Mouse (Mus musculus) ovary, postnatal 36 days (tissue): ENCODE measurements at regions not wholly inside any gene's neighbourhood (a gene's known extent, or its start where the extent isn't known, plus 50 kb on each side); places are given as distances from the start of the nearest gene placed in this dataset.
"Not testable (repeated sequence)": the region's sequence is repeated elsewhere in the genome, so short reads cannot be mapped to it uniquely, and the experiment has no call there.

Source experiments
- DNase-seq: peaks from one replicate; pipeline ENCODE4 v3.0.0; 2022; ENCODE audit warnings: low spot score, mixed read lengths

DNA sequence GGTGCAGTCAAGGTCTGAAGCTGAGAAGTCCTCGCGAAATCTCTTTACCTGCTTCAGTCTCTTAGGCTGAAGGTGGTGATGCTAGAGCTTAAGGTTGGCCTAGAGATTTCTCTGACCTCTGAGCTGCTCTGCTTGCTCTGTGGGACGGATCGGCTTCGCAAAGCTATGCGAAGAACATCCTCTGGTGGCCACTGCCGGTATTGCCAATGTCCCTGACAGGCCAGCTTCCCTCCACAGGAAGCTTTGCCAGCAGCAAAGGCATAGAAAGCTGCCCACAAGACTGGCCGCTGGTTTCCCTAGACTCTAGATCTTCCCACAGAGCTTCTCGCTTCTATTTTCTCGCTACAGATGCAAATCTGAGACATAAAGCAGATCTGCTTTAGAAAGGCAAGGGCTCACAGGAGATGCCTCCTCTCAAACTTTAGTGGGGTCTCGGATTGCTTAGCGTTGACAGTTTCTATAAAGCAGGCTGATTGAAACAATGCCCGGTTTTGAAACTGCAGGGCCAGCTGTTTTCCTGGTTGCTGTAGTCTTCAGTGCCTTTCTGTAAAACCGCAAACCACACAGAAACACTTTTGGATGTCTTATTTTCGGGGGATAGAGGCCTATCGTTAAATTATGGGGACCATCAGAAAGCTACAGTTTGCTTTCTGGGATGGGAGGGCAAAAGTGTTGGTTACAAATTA, 153.7 kb downstream of the Car8 start:
- DNase-seq, result peak; percentile 63

DNA sequence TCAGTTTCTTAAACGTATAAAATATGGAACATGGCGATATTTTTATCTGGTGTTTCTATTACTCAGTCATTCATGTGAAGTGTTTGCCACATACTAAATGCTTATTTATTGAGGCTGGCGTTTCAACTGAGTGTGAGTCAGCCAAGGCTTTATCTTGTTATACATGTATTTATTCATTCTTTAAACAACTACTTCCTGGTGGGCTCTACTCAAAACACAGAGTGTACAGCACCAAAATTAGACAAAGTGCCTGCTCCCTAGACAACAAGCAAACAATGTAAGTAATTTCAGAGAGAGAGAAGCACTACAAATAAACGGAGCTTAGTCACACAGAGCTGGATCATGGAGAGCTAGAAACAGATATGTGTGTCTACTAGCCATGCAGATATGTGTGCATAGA, 159.5 kb downstream of the Car8 start:
- DNase-seq, result no peak

DNA sequence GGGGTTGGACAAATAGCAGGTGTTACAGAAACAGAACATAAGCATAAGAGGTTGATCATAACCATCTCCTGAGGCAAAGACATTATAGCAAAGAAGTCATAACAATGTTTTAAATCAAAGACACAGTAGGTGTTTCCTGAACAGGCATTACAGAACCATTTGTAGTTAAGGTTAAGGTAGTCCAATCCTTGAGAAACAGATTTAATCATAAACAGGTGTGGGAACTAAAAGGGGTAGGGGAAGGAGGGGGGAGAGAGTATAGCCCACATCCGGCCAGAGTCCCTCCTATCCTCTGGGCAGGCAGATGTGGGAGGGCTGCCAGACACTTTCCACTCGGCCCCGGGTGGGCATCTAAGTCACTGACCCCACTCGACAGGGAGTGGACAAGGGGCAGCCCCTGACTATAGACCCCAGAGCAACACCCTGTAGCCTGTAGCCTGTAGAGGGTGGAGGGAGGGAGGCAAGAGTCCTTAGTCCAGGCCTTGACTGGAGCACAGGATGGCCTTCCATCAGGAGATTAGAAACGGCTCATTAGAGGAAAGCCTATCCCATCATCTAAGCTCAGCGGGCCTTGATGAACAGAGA, 165.8 kb downstream of the Car8 start:
- DNase-seq, result no peak

DNA sequence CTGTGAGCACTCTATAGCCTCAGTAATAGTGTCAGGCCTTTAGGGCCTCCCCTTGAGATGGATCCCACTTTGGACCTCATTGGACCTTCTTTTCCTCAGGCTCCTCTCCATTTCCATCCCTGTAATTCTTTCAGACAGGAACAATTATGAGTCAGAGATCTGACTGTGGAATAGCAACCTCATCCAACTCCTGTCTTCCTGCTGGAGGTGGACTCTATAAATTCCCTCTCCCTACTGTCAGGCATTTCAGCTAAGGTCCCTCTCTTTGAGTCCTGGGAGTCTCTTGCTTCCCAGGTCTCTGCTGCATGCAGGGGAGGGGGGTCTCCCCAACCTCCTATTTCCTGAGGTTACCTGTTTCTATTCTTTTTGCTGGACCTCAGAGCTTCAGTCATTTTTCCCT, 168.1 kb downstream of the Car8 start:
- DNase-seq, result not testable (repeated sequence)

DNA sequence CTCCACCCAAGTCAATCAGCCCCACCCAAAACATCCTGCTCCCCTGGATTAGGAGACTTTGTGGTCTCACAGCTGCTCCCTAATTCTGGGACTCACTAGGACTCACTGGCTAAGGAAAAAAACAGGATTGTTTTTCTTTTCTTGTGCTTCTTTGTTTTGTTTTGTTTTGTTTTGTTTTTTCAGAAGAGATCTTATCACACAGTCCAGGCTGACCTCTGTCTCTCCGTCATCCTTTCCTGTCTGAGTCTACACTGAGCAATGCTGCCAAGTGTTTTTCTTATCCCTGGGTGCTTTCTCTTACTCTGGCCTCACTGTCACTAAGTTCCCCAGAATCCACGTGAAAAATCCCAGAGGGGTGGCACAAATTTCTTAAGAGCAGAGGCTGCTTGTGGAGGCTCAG, 170.8 kb downstream of the Car8 start:
- no peak for DNase-seq

DNA sequence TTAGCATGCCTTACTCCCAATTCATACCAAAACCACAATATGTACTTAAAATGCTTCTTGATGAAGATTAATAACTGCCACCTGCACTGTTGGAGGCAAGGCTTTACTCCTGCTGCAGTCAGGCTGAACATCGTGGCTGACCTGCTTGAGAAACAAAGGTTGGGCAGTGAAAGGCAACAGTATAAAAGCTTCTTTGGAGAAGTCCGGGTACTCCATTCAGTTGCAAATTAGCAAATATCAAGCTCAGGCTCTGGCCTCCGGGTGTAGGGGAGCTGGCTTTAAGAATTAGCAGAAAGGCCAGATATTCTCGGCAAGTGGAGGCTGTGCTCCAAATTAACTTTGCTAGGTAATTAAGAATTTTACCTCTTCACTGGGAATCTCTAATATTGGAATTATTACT, 197.1 kb downstream of the Car8 start:
- DNase-seq, result no peak

DNA sequence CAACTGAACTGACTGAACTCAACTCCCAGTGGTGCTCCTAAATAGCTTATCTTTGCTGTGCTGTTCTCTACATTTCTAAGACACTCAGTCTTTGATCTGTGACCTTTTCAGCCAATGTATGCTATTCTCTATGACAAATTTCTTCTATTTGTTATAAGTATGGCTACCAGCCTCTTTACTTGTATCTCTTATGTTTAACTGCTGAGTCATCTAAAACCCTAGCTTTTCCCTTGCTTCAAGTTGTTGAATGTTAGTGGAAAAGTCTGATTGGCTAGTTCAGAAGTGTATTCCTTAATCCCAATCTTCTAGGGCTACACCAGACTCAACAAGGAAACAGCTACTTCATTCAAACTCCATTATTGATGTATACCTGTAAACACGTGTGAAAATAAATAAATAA, 201.0 kb downstream of the Car8 start:
- no peak for DNase-seq

DNA sequence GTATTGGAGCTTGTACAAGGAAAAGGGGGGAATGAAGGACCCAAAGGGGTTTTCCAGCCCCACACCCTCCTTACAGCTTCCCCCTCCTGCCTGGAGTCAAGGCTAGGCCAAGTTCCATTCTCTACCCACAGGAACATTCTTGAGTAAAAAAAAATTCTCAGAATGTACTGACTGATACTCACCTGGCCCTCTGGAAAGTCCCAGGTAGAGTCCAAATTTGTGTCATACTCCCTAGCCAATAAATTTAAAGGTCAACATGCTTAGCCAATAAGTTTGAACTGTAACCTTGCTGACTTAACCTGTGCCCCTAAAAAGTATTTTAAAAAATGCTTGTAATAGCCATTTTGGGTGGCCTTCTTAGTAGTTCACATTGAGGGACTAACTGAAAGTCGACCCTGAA, 205.4 kb downstream of the Car8 start:
- DNase-seq, result not testable (repeated sequence)

DNA sequence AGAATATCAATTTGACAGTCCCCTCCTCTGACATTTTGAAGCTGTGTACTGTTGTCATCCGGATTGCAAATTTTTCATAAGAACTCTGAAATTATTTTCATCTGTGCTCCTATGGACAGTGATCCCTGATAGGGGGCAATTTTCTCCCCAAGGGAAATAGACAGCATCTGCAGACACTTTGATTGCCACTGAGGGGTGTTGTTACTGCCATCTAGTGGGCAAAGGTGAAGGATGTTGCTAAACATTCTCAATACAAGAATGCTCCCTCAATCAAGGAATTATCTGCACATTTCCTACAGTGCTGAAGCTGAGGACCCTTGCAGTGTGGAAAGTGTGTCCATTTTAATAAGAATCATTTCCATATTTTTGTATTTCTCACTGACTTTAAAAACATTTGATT, 233.7 kb downstream of the Car8 start:
- DNase-seq, result no peak

DNA sequence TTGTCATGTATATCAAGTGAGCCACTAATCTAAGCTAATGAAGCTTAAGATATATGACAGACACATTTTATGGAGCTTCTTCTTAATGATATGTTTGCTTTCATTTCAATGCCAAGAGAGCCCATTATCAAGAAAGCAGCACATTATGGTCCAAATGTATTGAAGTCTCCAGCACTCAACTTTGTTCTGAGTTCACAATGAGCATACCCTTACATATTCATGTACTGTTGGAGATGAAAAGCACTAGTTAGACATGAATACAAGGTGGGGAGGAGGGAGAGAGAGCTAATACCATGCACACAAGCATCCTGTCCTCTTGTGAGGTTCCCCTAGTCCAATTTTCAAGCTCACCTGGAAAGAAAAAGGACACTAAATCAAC, 241.3 kb downstream of the Car8 start:
- no peak for DNase-seq

DNA sequence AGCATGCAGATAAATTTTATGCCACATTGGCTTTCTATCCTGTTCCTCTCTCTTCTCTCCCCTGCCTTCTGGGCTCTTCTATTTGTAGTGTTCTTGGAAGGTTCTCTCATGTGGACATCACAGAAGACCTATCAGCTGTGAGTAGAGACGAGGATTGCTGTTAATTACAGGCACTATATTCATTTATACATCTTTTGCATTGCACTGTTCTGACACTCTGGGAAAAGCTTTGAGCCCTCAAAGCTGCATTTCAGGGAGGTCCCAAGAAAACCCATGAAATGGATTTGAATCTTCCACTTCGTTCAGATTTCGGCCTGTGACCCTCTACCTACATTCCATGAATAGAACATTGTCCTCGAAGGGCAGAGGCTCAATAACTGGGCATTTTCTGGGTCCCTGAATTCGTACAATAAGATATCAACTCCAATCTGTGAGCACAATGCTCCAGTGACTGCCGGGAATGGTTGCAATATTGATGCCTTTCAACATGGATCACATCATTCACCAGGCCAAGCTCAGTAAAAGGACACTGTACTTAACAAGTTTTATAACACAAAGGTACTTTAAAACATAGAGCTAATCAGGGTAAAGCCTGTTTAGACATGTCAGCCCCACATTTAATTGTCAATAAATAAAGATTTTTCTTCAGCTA, 241.8 kb downstream of the Car8 start:
- DNase-seq, result no peak

DNA sequence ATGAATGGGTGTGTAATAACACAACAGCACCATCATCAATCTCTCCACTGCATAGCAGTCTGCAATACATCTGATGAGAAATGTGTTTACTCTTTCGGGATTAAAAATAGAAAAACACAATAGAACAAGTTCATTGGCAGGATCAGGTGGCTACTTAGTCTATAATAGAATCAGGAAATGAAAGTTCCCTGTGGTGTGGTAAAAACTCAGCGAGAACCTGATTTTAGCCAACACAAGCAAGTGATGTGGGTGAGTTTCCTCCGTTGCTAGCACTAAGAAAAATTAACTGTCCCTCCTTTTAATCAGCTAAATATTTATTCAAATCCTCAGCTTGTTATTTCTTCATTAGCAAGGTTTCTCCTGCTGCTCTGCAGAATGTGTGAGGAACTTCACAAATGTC, 245.9 kb downstream of the Car8 start:
- no peak for DNase-seq

DNA sequence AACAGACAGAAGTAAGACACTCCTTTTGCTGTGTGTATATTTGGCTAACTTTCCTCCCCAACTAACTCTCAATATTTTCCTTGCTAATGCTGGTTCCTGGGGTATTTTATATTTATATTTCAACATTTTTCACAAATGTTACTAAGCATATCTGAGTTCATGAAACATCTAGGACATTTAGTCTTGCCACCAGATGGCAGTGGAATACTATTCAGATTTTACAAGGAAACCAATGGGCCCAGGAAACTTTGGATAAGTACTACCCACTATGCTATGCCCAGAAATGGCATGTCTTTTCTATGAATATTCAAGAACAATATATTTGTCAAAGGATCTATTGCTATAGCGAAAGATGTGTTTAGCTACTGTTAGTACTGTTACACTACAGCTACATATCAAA, 251.1 kb downstream of the Car8 start:
- no peak for DNase-seq

DNA sequence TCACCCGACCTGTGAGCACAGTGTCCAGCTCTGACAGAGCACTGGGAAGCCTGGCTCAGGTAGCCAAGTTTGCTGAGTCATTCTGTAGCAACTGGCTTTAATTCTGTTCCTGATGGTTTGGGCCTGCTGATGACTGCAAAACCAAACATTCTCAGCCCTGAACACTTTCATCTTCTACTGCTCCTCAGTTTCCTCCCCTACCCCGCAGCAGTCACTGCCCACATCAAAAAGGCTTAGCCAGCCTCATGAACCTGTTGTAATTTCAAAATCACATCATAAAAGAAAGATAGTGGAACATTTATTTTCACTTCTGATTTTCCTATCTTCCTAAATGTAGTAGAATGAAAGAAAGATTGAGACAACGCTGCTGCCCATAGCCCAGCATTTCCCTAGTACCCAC, 251.5 kb downstream of the Car8 start:
- no peak for DNase-seq

DNA sequence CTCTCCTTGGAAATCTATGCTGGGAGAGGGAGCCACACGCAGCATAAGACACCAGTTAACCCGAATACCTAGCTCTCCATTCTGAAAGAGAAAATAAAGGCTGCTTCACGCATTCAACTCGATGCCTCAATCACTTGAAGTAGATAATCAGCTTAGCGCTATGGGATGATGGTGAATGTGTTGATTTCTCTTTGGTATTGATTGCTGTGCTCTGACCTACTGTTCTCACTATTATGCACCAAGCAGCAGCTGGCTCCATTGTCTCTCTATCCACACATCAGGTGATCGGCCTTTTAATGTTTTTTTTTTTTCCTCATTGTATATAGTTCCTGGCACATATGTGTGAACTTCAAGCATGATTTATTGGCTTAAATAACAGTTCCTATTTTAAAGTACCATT, 254.0 kb downstream of the Car8 start:
- DNase-seq, result no peak

DNA sequence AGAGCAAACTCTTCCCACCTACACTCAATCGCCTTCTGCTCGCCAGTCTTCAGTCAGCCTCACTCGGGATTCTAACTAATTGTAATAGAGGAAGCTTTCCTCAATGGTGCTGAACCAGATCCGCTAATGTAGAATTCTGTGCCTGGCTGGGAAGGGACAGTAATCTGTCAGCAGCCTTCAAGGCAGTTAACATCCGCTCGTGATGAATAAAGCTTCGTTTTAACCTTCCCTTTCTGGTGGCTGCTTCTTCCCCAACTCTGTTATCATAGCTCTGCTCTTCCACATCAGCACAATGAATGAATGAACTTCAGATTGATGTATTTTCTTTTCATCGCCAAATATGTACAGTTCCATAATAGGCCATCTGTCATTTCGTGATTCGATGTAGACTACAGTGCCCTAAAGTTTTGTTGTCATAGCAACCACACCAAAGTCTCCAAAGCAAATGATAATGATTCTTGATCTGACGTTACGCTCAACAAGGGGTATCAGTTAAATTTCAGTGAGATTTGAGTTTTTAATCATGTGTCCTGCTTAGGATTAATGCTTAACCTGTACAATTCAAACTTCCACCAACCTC, 259.0 kb downstream of the Car8 start:
- no peak for DNase-seq

DNA sequence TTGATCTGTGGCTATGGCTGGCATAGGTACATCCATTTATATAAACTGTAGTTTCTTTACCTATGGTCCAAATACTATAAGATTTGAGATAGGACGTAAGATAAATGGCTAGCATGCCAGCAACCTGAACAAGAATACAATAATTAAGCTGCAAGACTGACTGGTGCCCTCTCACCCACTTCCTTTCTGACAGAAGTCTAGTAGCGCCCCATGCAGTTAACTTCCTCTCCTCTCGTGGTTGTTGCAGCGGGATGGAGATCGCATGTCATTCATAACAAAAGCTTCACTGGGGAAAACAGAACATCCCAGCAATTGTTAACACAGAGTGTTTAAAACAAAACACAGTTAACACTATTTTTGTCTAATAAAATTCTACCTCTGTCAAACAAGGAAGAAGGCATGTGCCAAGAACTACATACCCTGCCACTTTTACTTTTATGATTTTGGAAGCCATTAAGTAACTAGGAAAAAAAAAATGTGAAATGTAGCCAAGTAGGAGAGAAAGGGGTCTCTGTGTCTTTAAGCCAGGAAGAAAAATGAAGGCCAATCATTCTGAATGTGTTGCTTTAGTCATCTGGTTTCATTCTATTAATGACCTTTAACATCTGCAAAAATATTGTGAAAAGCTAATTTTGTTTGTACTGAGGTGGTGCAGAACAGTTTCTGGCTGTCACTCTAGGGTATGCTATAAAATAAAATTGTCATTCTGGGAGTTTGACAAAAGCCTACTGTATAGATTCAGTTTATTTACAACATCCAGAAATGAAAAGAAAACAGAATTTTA, 261.0 kb downstream of the Car8 start:
- no peak for DNase-seq

DNA sequence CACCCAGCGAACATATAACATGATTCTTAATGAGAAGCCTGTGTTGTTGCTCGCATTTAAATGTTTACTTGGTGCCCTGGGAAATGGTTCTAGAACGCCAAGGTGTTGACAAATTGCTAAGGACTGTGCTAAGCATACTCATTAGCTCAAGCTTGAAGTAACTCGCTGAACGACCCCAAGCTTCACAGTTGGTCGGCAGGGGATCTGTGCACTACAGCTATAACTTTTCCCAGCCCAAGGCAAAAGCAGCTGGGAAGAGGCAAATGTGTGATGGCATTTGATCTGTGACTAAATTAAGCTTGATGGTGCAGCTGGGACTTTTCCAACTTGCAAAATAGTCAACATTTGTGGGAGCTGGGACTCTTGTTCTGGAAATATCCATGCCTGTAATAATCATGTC, 268.6 kb downstream of the Car8 start:
- DNase-seq, result no peak

DNA sequence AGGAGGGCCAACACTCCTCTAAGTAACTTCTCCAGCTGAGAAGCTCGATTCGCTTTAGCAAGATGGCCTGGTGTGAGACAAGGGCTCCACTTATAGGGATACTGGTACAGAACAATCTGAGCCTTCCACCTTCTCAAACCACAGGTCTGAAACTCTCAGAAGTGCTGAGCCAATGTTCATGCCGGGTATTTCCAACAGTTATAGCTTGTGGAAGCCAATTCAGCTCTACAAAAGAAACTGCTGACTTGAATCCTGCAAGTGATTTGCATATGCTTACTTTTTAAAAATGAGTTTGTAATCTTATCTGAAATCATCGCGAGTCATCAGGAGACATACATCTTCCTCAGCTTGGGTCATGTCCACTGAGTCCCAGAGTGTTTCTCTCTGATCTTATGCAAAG, 273.2 kb downstream of the Car8 start:
- no peak for DNase-seq

DNA sequence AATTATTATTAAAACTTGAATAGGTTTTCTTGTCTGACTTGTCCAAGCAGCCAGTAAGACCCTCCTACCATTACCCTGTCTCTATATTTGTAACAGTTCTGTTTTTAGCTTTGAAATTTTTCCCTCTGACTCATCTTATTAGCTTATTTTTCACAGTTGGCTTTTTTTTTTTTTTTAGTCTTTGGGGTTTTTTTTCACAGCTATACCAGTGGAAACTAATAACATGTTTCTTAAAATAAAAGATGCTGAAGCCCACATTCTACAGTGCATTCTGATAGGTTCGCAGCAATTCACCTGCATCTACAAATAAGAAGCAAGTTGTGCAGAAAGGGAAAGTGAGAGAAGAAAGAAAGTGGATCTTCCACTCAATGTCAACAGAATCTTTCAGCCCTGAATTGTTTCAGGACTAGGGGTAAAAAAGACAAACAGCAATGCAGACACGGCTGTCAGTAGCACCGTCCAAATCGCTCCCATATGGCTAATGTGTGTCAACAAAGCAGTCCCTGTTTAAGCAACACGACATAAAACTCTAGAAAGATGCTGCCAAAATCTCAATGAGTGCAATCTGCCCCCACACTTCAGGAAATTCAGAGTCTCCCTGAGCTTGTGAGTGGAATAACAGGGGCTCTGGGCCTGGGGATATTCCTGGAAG, 277.2 kb downstream of the Car8 start:
- no peak for DNase-seq

DNA sequence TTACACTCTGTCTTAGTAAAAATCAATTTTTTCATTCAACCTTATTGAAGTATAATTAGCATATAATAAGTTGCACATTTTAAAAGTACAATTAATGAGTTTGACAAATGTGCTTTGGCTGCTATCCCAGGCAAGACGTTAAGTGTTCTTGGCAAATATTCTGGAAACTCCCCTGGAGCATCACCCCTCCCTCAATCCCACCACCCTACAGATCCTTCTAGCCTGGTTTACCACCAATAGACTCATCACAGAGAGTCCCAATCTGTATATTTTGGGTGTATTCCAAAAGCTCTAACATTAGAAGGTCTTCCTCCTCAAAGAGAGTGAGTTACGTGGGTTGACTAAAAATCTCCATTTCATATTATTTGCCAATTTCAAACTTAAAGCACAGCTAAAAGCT, 278.5 kb downstream of the Car8 start:
- DNase-seq, result no peak

DNA sequence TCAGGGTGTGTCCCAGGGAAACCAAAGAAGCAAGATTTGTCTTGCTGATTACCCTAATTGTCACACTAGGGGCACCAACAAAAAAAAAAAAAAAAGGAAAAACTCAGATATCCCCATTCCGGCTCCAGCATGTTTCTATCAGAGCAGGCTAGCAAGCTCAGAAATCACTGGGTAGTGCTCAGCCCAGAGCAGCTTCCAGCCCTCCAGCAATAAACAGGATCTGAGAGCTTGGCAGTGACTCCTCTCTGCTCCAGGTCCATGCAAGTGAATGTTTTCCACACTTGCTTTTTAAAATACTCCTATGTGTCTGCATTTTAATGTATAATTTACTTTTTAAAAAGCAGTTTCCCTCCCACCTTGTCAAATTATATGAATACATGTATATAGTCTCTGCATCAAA, 290.8 kb downstream of the Car8 start:
- DNase-seq, result no peak
